Mouse (Mus musculus) ES-Bruce4 (cell line): ENCODE results near the gene Sacm1l.

Experiments used
- CTCF ChIP-seq: IDR thresholded peaks from one replicate; pipeline ENCODE4 v1.8.1; 2011; ENCODE audit warnings: low read depth, low read length
- POLR2A ChIP-seq: IDR thresholded peaks from one replicate; pipeline ENCODE4 v1.8.1; 2011; ENCODE audit warnings: low read length; ENCODE audit not compliant: insufficient read depth

DNA sequence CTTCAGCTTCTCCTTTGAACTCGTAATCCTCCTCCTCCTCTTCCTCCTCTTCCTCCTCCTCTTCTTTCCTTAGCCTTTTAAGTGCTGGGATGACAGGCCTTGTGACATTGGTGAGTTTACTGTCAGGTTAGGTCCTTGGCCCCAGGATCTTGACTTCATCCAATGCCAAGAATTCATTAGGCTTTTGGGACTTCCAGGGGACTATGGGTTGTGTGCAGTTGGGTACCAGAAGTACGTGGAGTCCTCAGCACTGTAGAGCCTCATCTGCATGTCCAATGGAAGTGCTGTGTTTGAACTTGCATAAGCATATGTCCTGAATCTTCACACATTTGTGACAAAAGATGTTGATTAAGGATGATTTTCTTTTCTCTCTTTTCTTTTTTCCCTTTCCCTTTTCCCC, 20.6 kb upstream of the Sacm1l start:
- TF ChIP-seq POLR2A, result no peak
- no peak for TF ChIP-seq CTCF
